Mouse (Mus musculus) forebrain, embryonic 13.5 days (tissue): ENCODE measurements around the gene Slc25a16. TPM values are rescaled to one million over a fixed set of nuclear protein-coding genes. Genes with fewer than 3 reads are reported as not detected.

Experiments
- ATAC-seq: fragments of 200-750 bp; cut with Nextera tagmentation; 2 replicates; pipeline ENCODE4 v1.8.0; 2017
- H3K27ac ChIP-seq: fragments of 300-500 bp; sonication (generic); 2 replicates; pipeline ENCODE4 v1.5.1; 2015; ENCODE audit warnings: inconsistent platforms, mild to moderate bottlenecking, moderate library complexity
- H3K27me3 ChIP-seq: fragments of 300-500 bp; sonication (generic); 2 replicates; pipeline ENCODE4 v1.6.1; 2015; ENCODE audit warnings: mild to moderate bottlenecking, inconsistent platforms
- H3K36me3 ChIP-seq: fragments of 300-500 bp; sonication (generic); 2 replicates; pipeline ENCODE4 v1.6.1; 2015; ENCODE audit warnings: mild to moderate bottlenecking, inconsistent platforms; ENCODE audit not compliant: poor library complexity, severe bottlenecking
- H3K4me1 ChIP-seq: fragments of 300-500 bp; sonication (generic); 2 replicates; pipeline ENCODE4 v1.6.1; 2015; ENCODE audit warnings: inconsistent platforms
- H3K4me2 ChIP-seq: fragments of 300-500 bp; sonication (generic); 2 replicates; pipeline ENCODE4 v1.6.1; 2015; ENCODE audit warnings: inconsistent platforms, mild to moderate bottlenecking, moderate library complexity
- H3K4me3 ChIP-seq: fragments of 300-500 bp; sonication (generic); 2 replicates; pipeline ENCODE4 v1.5.1; 2015; ENCODE audit warnings: mild to moderate bottlenecking, inconsistent platforms
- H3K9ac ChIP-seq: fragments of 300-500 bp; sonication (generic); 2 replicates; pipeline ENCODE4 v1.6.1; 2015; ENCODE audit warnings: mild to moderate bottlenecking, inconsistent platforms
- H3K9me3 ChIP-seq: fragments of 300-500 bp; sonication (generic); replicated peaks from 2 replicates; pipeline ENCODE4 v1.6.1; 2016; ENCODE audit warnings: inconsistent platforms
- WGBS: fragments of 180-500 bp; shearing (Covaris S2); methylation state at CpG from one replicate; pipeline ENCODE4 v1.1.7; 2015; 5-methylcytosine and 5-hydroxymethylcytosine counted together
- polyA plus RNA-seq: library from polyadenylated mRNA; unstranded; fragments of >200 nt; fragmentation: Nextera tagmentation; extraction: Ambion mirVana; gene quantifications from 2 replicates; pipeline ENCODE4 v1.2.1, GENCODE M21; 2015

The Slc25a16 gene
- polyA plus RNA-seq, 1 experiment from 2014 or later = 14.0 TPM

- Histone ChIP-seq H3K9me3 (no peaks in the 10 kb centered on the region), H3K27me3 (no peaks in the 10 kb centered on the region), H3K4me2 (no peak overlapping the region), H3K36me3 (no peaks in the 10 kb centered on the region), H3K9ac (no peak overlapping the region), H3K27ac (no peak overlapping the region), H3K4me1 (no peaks in the 10 kb centered on the region), H3K4me3 (no peak overlapping the region)
- no peak for ATAC-seq
- 92% methylated on average over 2 of the region's 2 CpGs for WGBS
These were observed 9.3 kb upstream of the Slc25a16 start for GRCm38 (mm10) chr10:62911120-62911519.

DNA sequence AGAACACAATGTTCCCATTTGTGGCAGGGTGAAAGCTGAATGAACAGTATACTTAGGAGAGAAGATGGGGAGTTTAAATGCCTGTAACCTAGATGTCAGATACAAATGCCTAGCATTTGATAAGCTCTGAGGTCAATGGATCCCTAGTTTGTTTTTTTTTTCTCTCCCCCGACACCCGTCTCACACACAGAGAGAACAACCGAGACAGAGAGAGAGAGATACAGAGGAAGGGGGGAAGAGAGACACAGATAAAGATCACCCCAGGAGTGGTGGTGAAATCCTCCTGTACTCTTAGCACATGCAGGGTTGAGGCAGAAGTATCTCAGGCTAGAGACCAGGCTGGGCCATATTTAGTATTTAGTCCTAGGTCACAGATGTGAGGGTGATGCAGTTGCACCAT, 1.4 kb upstream of the Slc25a16 start:
- Histone ChIP-seq H3K27me3 (no peaks in the 10 kb centered on the region), H3K9ac (no peak overlapping the region), H3K4me1 (peaks cover 19% of the 10 kb centered on the region), H3K9me3 (no peaks in the 10 kb centered on the region), H3K4me2 (no peak overlapping the region), H3K4me3 (no peak overlapping the region), H3K27ac (no peak overlapping the region), H3K36me3 (no peaks in the 10 kb centered on the region; the same call in 1 of the 2 replicates)
- 81% methylated on average over 3 of the region's 3 CpGs for WGBS
- ATAC-seq = no peak

DNA sequence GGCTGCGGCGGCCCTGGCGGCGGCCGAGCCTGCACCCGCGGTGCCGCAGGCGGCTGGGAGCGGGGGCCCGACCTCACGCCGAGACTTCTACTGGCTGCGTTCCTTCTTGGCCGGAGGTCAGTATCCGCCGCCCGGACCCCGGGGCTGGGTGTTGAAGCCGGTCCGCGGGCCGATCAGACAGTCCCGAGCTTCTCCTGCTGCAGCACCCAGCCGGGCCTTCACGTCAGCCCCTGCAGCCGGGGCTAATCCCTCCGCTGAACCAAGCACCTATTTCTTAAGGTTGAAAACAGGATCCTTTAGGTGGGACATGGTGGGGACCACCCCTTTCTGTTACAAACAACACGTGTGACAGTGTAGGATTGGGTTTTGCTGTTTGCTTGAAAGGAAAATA, 328 bp downstream of the Slc25a16 start:
- H3K9me3 ChIP-seq = no peaks in the 10 kb centered on the region
- H3K4me1 ChIP-seq = peaks cover 19% of the 10 kb centered on the region
- under 1% methylated on average over 29 of the region's 29 CpGs for WGBS
- no peaks in the 10 kb centered on the region; the same call in 1 of the 2 replicates for H3K36me3 ChIP-seq
- H3K4me2 ChIP-seq = peak overlapping the region; percentile 85
- peak overlapping the region; percentile 83 for H3K27ac ChIP-seq
- ATAC-seq = peak; percentile 77
- H3K9ac ChIP-seq = peak overlapping the region; percentile 92
- H3K4me3 ChIP-seq = peak overlapping the region; percentile 91
- no peaks in the 10 kb centered on the region for H3K27me3 ChIP-seq

DNA sequence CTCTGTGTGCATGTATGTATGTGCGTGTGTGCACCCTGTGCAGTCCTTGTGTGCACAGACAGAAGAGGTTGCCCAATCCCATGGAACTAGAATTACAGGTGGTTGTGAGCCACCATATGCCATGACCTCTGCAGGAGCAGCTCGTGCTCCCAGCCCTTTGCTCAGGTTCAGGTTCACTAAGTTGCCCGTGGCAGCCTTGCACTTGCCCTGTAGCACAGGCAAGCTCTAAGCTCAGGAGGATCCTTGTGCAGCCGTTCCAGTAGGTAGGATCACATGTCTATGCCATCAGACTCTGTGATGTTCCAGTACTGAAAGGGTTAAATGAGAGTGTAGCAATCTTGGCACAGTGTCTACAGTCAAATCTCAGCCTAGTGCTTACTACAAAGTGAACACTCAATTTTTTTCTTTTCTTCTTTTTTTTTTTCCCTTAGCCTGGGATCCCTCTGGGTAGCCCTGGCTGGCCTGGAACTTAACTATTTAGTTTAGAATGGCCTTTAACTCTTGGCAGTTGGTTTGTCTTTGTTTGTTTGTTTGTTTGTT, 3.7 kb downstream of the Slc25a16 start:
- H3K9me3 ChIP-seq = no peaks in the 10 kb centered on the region
- no peak overlapping the region for H3K4me3 ChIP-seq
- peaks cover 19% of the 10 kb centered on the region for H3K4me1 ChIP-seq
- H3K36me3 ChIP-seq = peaks cover 10% of the 10 kb centered on the region
- H3K27ac ChIP-seq = no peak overlapping the region
- H3K27me3 ChIP-seq = no peaks in the 10 kb centered on the region
- 94% methylated on average over 4 of the region's 4 CpGs for WGBS
- ATAC-seq = no peak
- no peak overlapping the region for H3K4me2 ChIP-seq
- H3K9ac ChIP-seq = no peak overlapping the region

DNA sequence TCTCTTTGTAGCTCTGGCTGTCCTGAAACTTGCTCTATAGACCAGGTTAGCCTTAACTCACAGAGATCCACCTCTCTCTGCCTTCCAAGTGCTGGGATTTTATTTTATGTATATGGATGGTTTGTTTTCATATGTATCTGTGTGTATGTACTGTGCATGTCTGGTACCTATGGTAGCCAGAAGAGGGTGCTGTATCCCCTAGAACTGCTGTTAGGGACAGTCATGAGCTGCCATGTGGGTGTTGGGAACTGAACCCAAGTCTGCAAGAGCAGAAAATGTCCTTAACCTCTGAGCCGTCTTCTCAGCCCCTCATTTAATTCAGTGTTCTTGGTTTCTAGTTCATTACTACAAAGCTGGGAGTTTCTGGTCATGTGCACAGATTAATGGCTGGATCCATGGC, 11.9 kb downstream of the Slc25a16 start:
- Histone ChIP-seq H3K4me2 (no peak overlapping the region), H3K9ac (no peak overlapping the region), H3K9me3 (no peaks in the 10 kb centered on the region), H3K27me3 (no peaks in the 10 kb centered on the region), H3K36me3 (peaks cover 58% of the 10 kb centered on the region), H3K4me1 (no peaks in the 10 kb centered on the region), H3K4me3 (no peak overlapping the region), H3K27ac (no peak overlapping the region)
- 88% methylated on average over 1 of the region's 1 CpGs for WGBS
- ATAC-seq = no peak

DNA sequence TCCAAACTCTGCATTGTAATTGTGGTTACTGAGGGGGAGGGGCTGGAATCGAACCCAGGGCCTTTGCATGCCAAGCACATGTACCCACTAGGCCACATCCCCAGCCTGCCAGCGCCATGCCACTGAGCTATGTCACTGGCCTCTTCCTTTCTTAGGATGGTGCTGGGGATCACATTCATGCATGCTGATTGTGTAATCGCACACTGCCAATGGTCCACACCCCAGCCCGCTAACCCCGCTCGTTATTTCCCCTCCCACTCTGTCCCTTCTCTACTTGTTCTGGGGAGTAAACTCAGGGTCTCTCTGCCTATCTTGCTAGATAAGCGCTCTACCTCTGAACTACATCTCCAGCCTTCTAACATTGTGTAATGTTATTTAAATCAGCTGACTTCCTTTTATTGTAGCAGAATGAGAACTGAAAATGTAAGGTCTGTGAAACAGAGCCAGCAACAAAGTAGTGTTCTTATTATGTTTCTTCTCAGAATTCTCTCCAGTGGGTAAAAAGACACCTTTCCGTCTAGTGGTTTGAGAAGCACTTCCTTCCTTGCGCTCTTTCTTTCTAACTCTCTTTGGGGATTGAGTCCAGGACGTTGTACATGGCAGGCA, 24.6 kb downstream of the Slc25a16 start:
- 88% methylated on average over 10 of the region's 10 CpGs for WGBS
- no peak overlapping the region for H3K27ac ChIP-seq
- no peak overlapping the region for H3K4me2 ChIP-seq
- ATAC-seq = no peak
- H3K27me3 ChIP-seq = no peaks in the 10 kb centered on the region
- H3K9ac ChIP-seq = no peak overlapping the region
- peaks cover 57% of the 10 kb centered on the region for H3K36me3 ChIP-seq
- no peak overlapping the region for H3K4me3 ChIP-seq
- no peaks in the 10 kb centered on the region for H3K9me3 ChIP-seq
- peaks cover 11% of the 10 kb centered on the region; the same call in 1 of the 2 replicates for H3K4me1 ChIP-seq

GRCm38 (mm10) chr10:62946738-62947471, 26.5 kb downstream of the Slc25a16 start, which contains the start of gene Dna2:
TSS of gene Dna2 (plus strand) at chr10:62947026.
- peaks cover 60% of the 10 kb centered on the region for H3K36me3 ChIP-seq
- H3K4me1 ChIP-seq = peaks cover 11% of the 10 kb centered on the region; the same call in 1 of the 2 replicates
- peak within 1 kb of the TSS; percentile 87 for H3K27ac ChIP-seq
- H3K4me3 ChIP-seq = peak within 1 kb of the TSS; percentile 75
- peak within 1 kb of the TSS; percentile 87 for H3K9ac ChIP-seq
- H3K27me3 ChIP-seq = no peaks in the 10 kb centered on the region
- H3K4me2 ChIP-seq = peak within 1 kb of the TSS; percentile 72
- H3K9me3 ChIP-seq = no peaks in the 10 kb centered on the region
- ATAC-seq = peak; percentile 96
- WGBS = under 1% methylated on average over 68 of the region's 68 CpGs

GRCm38 (mm10) chr10:62948551-62948950, 28.1 kb downstream of the Slc25a16 start:
- no peaks in the 10 kb centered on the region for H3K27me3 ChIP-seq
- H3K9ac ChIP-seq = no peak overlapping the region; the same call in 1 of the 2 replicates
- H3K4me3 ChIP-seq = no peak overlapping the region
- H3K36me3 ChIP-seq = peaks cover 53% of the 10 kb centered on the region
- H3K4me1 ChIP-seq = peaks cover 11% of the 10 kb centered on the region; the same call in 1 of the 2 replicates
- H3K4me2 ChIP-seq = no peak overlapping the region
- no peaks in the 10 kb centered on the region for H3K9me3 ChIP-seq
- no peak overlapping the region for H3K27ac ChIP-seq
- ATAC-seq = no peak
- WGBS = 97% methylated on average over 7 of the region's 7 CpGs

DNA sequence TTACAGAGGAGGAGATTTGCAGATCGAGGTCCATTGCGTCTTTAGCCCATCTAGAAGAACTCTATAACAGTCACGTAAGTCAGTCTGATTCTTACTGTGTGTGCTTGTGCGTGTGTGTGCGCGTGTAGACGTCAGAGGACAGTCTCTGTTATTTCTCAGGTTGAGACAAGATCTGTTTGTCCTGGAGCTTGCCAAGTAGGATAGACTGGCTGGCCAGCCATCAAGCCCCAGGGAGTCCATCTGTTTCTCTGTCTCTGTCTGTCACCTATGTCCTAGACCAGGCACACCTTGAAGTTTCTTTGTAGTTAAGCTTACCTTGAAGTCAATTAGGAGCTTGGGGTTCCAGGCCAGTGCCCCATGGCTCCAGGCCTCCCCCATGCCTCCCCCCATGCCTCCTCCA, 43.5 kb downstream of the Slc25a16 start:
- Histone ChIP-seq H3K4me2 (no peak overlapping the region), H3K4me3 (no peak overlapping the region), H3K36me3 (peaks cover 92% of the 10 kb centered on the region), H3K27ac (no peak overlapping the region), H3K9ac (no peak overlapping the region), H3K4me1 (no peaks in the 10 kb centered on the region), H3K27me3 (no peaks in the 10 kb centered on the region), H3K9me3 (no peaks in the 10 kb centered on the region)
- no peak for ATAC-seq
- 97% methylated on average over 7 of the region's 7 CpGs for WGBS

GRCm38 (mm10) chr10:62965796-62966195, 45.4 kb downstream of the Slc25a16 start:
- Histone ChIP-seq H3K4me1 (no peaks in the 10 kb centered on the region), H3K27ac (no peak overlapping the region), H3K4me2 (no peak overlapping the region), H3K9ac (no peak overlapping the region), H3K36me3 (peaks cover 92% of the 10 kb centered on the region), H3K4me3 (no peak overlapping the region), H3K27me3 (no peaks in the 10 kb centered on the region), H3K9me3 (no peaks in the 10 kb centered on the region)
- 95% methylated on average over 11 of the region's 11 CpGs for WGBS
- ATAC-seq = no peak

- H3K36me3 ChIP-seq = peaks cover 92% of the 10 kb centered on the region
- no peaks in the 10 kb centered on the region for H3K27me3 ChIP-seq
- WGBS = 97% methylated on average over 15 of the region's 15 CpGs
These were observed 45.9 kb downstream of the Slc25a16 start for GRCm38 (mm10) chr10:62966291-62966690.

DNA sequence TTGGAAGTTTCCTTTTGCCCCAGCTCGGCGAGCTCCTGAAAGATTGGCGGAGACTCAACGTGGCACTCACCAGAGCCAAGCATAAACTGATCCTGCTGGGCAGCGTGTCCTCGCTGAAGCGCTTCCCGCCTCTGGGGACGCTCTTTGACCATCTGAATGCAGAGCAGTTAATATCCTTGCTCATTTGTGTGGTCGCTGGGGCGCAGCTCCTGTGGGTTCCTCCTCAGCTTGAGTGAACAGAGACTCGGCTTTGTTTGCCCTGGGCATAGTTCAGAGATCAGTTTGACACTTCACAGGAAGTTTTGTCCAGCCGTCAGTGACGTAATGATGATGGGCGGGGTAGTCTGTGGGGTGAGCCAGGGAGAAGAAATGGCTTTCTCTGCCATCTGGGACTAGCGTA, 51.4 kb downstream of the Slc25a16 start:
- no peak overlapping the region for H3K27ac ChIP-seq
- H3K9me3 ChIP-seq = no peaks in the 10 kb centered on the region
- H3K4me2 ChIP-seq = no peak overlapping the region
- H3K9ac ChIP-seq = no peak overlapping the region
- H3K36me3 ChIP-seq = peaks cover 67% of the 10 kb centered on the region
- H3K4me3 ChIP-seq = no peak overlapping the region
- no peaks in the 10 kb centered on the region for H3K27me3 ChIP-seq
- no peak for ATAC-seq
- WGBS = 68% methylated on average over 16 of the region's 16 CpGs
- H3K4me1 ChIP-seq = no peaks in the 10 kb centered on the region

More at GRCm38 (mm10) chr10:62966291-62966690, 45.9 kb downstream of the Slc25a16 start:
- Histone ChIP-seq H3K4me3 (no peak overlapping the region), H3K4me1 (no peaks in the 10 kb centered on the region), H3K9ac (no peak overlapping the region), H3K9me3 (no peaks in the 10 kb centered on the region), H3K27ac (no peak overlapping the region), H3K4me2 (no peak overlapping the region)
- no peak for ATAC-seq
